Mouse (Mus musculus) embryonic facial prominence, embryonic 13.5 days (tissue): Measurements from ENCODE around the gene Fam227b. TPM values are rescaled to one million over a fixed set of nuclear protein-coding genes. Genes with fewer than 3 reads are reported as not detected.

ENCODE experiments used
- ATAC-seq: fragments of 200-750 bp; cut with Nextera tagmentation; 2 replicates; pipeline ENCODE4 v1.8.0; 2017; ENCODE audit warnings: low read depth; ENCODE audit not compliant: insufficient number of reproducible peaks, insufficient read depth, low FRiP score, low TSS enrichment
- H3K27ac ChIP-seq: fragments of 300-500 bp; sonication (generic); 2 replicates; pipeline ENCODE4 v1.5.1; 2015; ENCODE audit warnings: moderate library complexity, mild to moderate bottlenecking, inconsistent platforms
- H3K27me3 ChIP-seq: fragments of 300-500 bp; sonication (generic); 2 replicates; pipeline ENCODE4 v1.6.1; 2015; ENCODE audit warnings: mild to moderate bottlenecking, inconsistent platforms
- H3K36me3 ChIP-seq: fragments of 300-500 bp; sonication (generic); 2 replicates; pipeline ENCODE4 v1.6.1; 2015; ENCODE audit warnings: mild to moderate bottlenecking, inconsistent platforms
- H3K4me1 ChIP-seq: fragments of 300-500 bp; sonication (generic); 2 replicates; pipeline ENCODE4 v1.6.1; 2015; ENCODE audit warnings: inconsistent platforms
- H3K4me2 ChIP-seq: fragments of 300-500 bp; sonication (generic); 2 replicates; pipeline ENCODE4 v1.6.1; 2015; ENCODE audit warnings: moderate library complexity, mild to moderate bottlenecking, inconsistent platforms
- H3K4me3 ChIP-seq: fragments of 300-500 bp; sonication (generic); 2 replicates; pipeline ENCODE4 v1.5.1; 2015; ENCODE audit warnings: mild to moderate bottlenecking, inconsistent platforms
- H3K9ac ChIP-seq: fragments of 300-500 bp; sonication (generic); 2 replicates; pipeline ENCODE4 v1.6.1; 2015; ENCODE audit warnings: mild to moderate bottlenecking, inconsistent platforms
- H3K9me3 ChIP-seq: fragments of 300-500 bp; sonication (generic); 2 replicates; pipeline ENCODE4 v1.6.1; 2016; ENCODE audit warnings: inconsistent platforms
- WGBS: fragments of 180-500 bp; shearing (Covaris S2); methylation state at CpG from one replicate; pipeline ENCODE4 v1.1.7; 2015; ENCODE audit warnings: mixed read lengths; 5-methylcytosine and 5-hydroxymethylcytosine counted together
- polyA plus RNA-seq: library from polyadenylated mRNA; unstranded; fragments of >200 nt; fragmentation: Nextera tagmentation; extraction: Ambion mirVana; gene quantifications from 2 replicates; pipeline ENCODE4 v1.2.1, GENCODE M21; 2015

Gene Fam227b
- polyA plus RNA-seq = not detected in 2 replicates

- Histone ChIP-seq H3K27ac (peak within 1 kb of the TSS; percentile 97), H3K9me3 (no peaks in the 10 kb centered on the region), H3K4me2 (peak within 1 kb of the TSS; percentile 64), H3K4me3 (peak within 1 kb of the TSS; percentile 78), H3K36me3 (peaks cover 11% of the 10 kb centered on the region; the same call in 1 of the 2 replicates), H3K4me1 (0 out of 2 replicates have a peak, but pooled peaks cover 7% of the 10 kb centered on the region), H3K27me3 (no peaks in the 10 kb centered on the region), H3K9ac (peak within 1 kb of the TSS; percentile 94)
- peak; percentile 97 for ATAC-seq
- under 1% methylated on average over 57 of the region's 57 CpGs for WGBS
Measured at GRCm38 (mm10) chr2:126151855-126152571, at the start of gene Fam227b, which contains the start of gene Dtwd1. Gene Fam227b (minus strand): TSS chr2:126152004. Gene Dtwd1 (plus strand): TSS chr2:126152141.

GRCm38 (mm10) chr2:126198971-126199370 is 47.2 kb upstream of the Fam227b start:
- ATAC-seq = no peak
- Histone ChIP-seq H3K9me3 (0 out of 2 replicates have a peak, but pooled peaks cover 4% of the 10 kb centered on the region), H3K36me3 (no peaks in the 10 kb centered on the region), H3K4me2 (no peak overlapping the region), H3K9ac (no peak overlapping the region), H3K27me3 (no peaks in the 10 kb centered on the region), H3K4me3 (no peak overlapping the region), H3K27ac (no peak overlapping the region), H3K4me1 (peaks cover 12% of the 10 kb centered on the region; the same call in 1 of the 2 replicates)
- 88% methylated on average over 3 of the region's 3 CpGs for WGBS

DNA sequence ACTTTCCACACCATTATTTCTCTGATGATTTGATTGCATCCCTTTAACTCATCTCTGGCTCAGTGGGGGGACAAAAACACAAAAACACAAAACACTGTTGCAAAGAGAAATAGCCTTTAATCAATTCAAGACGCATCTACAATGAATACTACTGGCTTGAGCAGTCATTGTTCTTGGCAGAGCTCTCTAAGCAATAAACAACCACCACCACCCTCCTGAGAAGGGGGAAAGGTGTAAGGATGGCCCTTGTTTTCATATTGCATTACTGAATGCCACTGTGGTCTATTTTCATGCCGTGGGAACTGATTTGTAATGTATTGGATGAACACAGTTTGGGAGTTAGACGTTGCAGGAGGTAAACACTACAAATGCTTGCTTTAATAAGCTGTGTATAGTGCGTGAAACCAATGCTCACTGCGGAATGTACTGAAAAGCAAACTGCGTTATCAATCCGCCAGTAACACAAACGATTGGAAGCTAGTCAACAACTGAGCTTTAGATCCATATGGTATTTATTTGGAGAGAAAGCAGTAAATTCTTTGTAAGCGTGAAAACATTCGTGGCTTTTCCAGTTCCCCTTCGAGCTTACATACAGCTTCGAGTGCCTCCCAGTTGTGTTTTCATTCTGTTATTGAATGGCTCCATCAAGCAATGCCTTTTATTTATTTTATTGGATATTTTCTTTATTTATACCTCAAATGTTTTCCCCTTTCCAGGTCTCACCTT is 44.0 kb upstream of the Fam227b start:
- peak overlapping the region; percentile 31 for H3K4me2 ChIP-seq
- no peaks in the 10 kb centered on the region for H3K36me3 ChIP-seq
- H3K9ac ChIP-seq = no peak overlapping the region
- no peaks in the 10 kb centered on the region for H3K27me3 ChIP-seq
- no peak for ATAC-seq
- peak overlapping the region; percentile 68 for H3K27ac ChIP-seq
- no peak overlapping the region for H3K4me3 ChIP-seq
- peaks cover 12% of the 10 kb centered on the region; the same call in 1 of the 2 replicates for H3K4me1 ChIP-seq
- 29% methylated on average over 12 of the region's 12 CpGs for WGBS
- 0 out of 2 replicates have a peak, but pooled peaks cover 4% of the 10 kb centered on the region for H3K9me3 ChIP-seq

DNA sequence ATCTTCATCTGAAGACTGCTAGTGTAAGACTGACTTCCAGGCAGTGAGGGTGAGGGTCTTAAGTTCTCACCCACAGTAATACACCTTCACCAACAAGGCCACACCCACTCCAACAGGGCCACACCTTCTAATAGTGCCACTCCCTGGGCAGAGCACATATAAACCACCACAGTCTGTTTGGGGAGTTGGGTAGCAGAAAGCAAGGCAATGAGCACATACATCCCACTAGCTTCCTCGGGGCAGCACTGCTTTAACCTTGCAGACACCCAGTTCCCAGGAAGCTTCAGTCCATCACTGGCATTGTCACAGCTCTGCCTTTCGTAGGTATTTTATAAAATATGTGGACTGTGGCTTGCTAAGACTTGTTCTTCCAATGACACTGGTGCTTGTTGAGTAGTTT is 40.3 kb upstream of the Fam227b start:
- no peak overlapping the region for H3K27ac ChIP-seq
- WGBS = 79% methylated on average over 2 of the region's 2 CpGs
- H3K27me3 ChIP-seq = no peaks in the 10 kb centered on the region
- no peaks in the 10 kb centered on the region for H3K9me3 ChIP-seq
- H3K4me2 ChIP-seq = no peak overlapping the region
- no peak for ATAC-seq
- H3K4me1 ChIP-seq = peaks cover 12% of the 10 kb centered on the region; the same call in 1 of the 2 replicates
- no peak overlapping the region for H3K9ac ChIP-seq
- H3K36me3 ChIP-seq = no peaks in the 10 kb centered on the region
- H3K4me3 ChIP-seq = no peak overlapping the region

GRCm38 (mm10) chr2:126191306-126191705 is 39.5 kb upstream of the Fam227b start:
- Histone ChIP-seq H3K4me1 (peaks cover 7% of the 10 kb centered on the region; the same call in 1 of the 2 replicates), H3K27me3 (no peaks in the 10 kb centered on the region), H3K9ac (no peak overlapping the region), H3K9me3 (no peaks in the 10 kb centered on the region), H3K4me2 (no peak overlapping the region), H3K36me3 (no peaks in the 10 kb centered on the region), H3K27ac (no peak overlapping the region), H3K4me3 (no peak overlapping the region)
- no peak for ATAC-seq
- 62% methylated on average over 4 of the region's 4 CpGs for WGBS

DNA sequence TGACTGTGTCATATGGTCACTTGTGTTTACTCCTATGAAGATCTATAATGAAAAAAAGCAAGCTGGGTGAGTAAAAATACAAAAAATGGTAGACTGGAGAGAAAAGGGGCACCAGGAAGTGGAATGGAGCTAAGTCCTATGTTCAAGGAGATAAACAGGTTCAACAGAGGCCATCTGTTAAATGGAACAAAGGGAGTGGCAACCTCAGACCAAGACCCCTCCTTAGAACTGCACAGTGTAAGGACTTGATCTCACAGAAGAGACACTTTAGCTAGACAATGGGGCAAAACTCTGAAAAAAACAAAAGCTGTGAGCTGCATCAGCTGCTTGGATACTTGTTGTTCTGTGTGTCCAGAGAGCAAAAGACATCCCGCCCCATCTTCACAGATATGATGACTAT is 19.6 kb upstream of the Fam227b start:
- no peaks in the 10 kb centered on the region for H3K9me3 ChIP-seq
- H3K27me3 ChIP-seq = no peaks in the 10 kb centered on the region
- H3K4me1 ChIP-seq = no peaks in the 10 kb centered on the region
- no peak overlapping the region for H3K9ac ChIP-seq
- no peak overlapping the region for H3K27ac ChIP-seq
- 88% methylated on average over 1 of the region's 1 CpGs for WGBS
- peaks cover under 1% of the 10 kb centered on the region; the same call in 1 of the 2 replicates for H3K36me3 ChIP-seq
- ATAC-seq = no peak
- H3K4me3 ChIP-seq = no peak overlapping the region
- no peak overlapping the region for H3K4me2 ChIP-seq

GRCm38 (mm10) chr2:126166848-126167617 is 15.2 kb upstream of the Fam227b start:
- Histone ChIP-seq H3K4me3 (no peak overlapping the region), H3K27me3 (no peaks in the 10 kb centered on the region)
- WGBS = 88% methylated on average over 8 of the region's 8 CpGs

DNA sequence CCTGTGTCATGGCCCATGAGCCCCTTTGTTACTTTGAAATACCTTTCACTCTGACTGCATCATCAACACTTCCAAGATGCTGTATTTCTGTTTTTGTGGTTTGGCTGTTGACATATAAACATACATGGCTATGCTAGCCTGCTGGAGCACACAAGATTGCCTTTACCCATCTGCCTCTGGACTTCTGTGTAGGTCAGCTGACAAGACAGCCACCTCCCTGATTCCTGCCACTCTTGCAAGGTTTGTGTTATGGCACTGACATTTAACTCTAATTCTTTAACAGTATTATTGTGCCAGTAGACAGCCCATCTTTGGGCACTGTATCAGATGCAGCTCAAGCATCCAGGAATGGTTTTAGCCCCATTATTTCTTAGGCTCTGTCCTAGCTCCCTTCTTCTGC is 14.5 kb upstream of the Fam227b start:
- ATAC-seq = no peak
- Histone ChIP-seq H3K4me2 (no peak overlapping the region), H3K27ac (no peak overlapping the region), H3K9me3 (no peaks in the 10 kb centered on the region), H3K9ac (no peak overlapping the region), H3K4me1 (no peaks in the 10 kb centered on the region), H3K36me3 (peaks cover 25% of the 10 kb centered on the region), H3K27me3 (no peaks in the 10 kb centered on the region), H3K4me3 (no peak overlapping the region)

More at GRCm38 (mm10) chr2:126166848-126167617, 15.2 kb upstream of the Fam227b start:
- H3K9me3 ChIP-seq = no peaks in the 10 kb centered on the region
- H3K36me3 ChIP-seq = peaks cover 19% of the 10 kb centered on the region; the same call in 1 of the 2 replicates
- no peak overlapping the region for H3K9ac ChIP-seq
- H3K4me1 ChIP-seq = no peaks in the 10 kb centered on the region
- no peak overlapping the region for H3K4me2 ChIP-seq
- no peak overlapping the region for H3K27ac ChIP-seq
- no peak for ATAC-seq

- Histone ChIP-seq H3K9ac (no peak overlapping the region), H3K4me2 (no peak overlapping the region), H3K4me1 (no peaks in the 10 kb centered on the region), H3K27me3 (no peaks in the 10 kb centered on the region), H3K36me3 (peaks cover 33% of the 10 kb centered on the region), H3K4me3 (no peak overlapping the region), H3K9me3 (0 out of 2 replicates have a peak, but pooled peaks cover 2% of the 10 kb centered on the region), H3K27ac (no peak overlapping the region)
- WGBS = 89% methylated on average over 5 of the region's 5 CpGs
- ATAC-seq = no peak
Measured at GRCm38 (mm10) chr2:126165277-126166018, 13.6 kb upstream of the Fam227b start.

DNA sequence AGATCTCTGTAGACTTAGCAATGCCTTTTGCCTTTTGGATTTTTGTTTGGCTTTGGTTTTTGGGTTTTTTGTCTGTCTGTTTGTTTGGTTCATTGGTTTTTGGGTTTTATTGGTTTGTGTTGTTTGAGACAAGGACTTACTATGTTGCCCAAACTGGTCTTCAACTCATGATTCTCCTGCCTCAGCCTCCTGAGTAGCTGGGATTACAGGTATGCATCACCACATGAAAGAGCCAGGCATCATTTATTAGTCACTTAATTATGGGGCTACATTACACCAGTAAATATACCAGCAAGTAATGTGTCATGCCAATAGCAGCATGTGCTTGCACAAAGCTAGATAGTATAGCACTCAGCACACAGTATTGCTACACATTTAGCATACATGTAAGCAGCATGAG is 4.1 kb downstream of the Fam227b start:
- Histone ChIP-seq H3K9ac (no peak overlapping the region), H3K36me3 (no peaks in the 10 kb centered on the region), H3K9me3 (no peaks in the 10 kb centered on the region), H3K4me3 (no peak overlapping the region), H3K27ac (no peak overlapping the region), H3K27me3 (no peaks in the 10 kb centered on the region), H3K4me2 (no peak overlapping the region), H3K4me1 (no peaks in the 10 kb centered on the region)
- ATAC-seq = no peak

GRCm38 (mm10) chr2:126094616-126095015 is 57.2 kb downstream of the Fam227b start:
- Histone ChIP-seq H3K4me1 (no peaks in the 10 kb centered on the region), H3K4me3 (no peak overlapping the region), H3K4me2 (no peak overlapping the region), H3K9me3 (no peaks in the 10 kb centered on the region), H3K27me3 (no peaks in the 10 kb centered on the region), H3K27ac (no peak overlapping the region), H3K9ac (no peak overlapping the region), H3K36me3 (no peaks in the 10 kb centered on the region)
- ATAC-seq = no peak
- WGBS = 84% methylated on average over 4 of the region's 4 CpGs
